ENCODE assay signal across 33 mouse cellular contexts in the genomic region with DNA sequence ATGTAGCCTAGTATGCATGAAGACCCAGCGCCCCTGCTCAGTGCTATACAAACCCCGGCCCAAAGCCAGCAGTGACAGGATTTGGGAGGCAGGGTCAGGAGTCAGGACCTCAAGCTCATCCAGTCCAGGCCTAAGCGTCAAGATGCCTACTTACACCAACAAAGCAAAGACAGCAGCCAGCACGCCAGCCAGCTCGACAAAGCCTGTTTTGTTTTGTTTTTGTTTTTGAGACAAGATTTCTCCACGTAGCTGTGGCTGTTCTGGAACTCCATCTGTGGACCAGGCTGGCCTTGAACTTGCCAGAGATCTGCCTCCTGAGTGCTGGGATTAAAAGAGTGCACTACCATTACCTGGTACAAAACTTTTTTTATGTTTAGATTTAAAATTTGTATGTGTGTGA. TPM values are rescaled to one million over a fixed set of nuclear protein-coding genes. Genes with fewer than 3 reads are reported as not detected.
"Had no signal": no experiment of that assay in that cellular context is flagged by ENCODE, and none has a peak within 500 bp of the region (broad histone marks: within the 10 kb centered on the region; RNA-seq: fewer than 3 reads in every experiment).

No protein-coding gene starts in this region.

- H3K9ac ChIP-seq: limb, embryonic 12.5 days; limb, embryonic 13.5 days; limb, embryonic 15.5 days; liver, embryonic 12.5 days; liver, embryonic 13.5 days; liver, embryonic 14.5 days; liver, embryonic 15.5 days; liver, postnatal 0 days; lung, embryonic 14.5 days; lung, embryonic 15.5 days; midbrain, embryonic 12.5 days; midbrain, embryonic 15.5 days; neural tube, embryonic 12.5 days had no signal

- H3K4me3 ChIP-seq: left cerebral cortex, adult 2 months; limb, embryonic 10.5 days; limb, embryonic 12.5 days; limb, embryonic 13.5 days; limb, embryonic 15.5 days; liver, embryonic 12.5 days; liver, embryonic 13.5 days; liver, embryonic 15.5 days; lung, embryonic 15.5 days; megakaryocyte, embryonic 14.5 days; midbrain, embryonic 10.5 days; midbrain, embryonic 12.5 days; midbrain, embryonic 15.5 days; myocyte; neural tube, embryonic 12.5 days had no signal

- H3K4me2 ChIP-seq: limb, embryonic 12.5 days; limb, embryonic 13.5 days; limb, embryonic 15.5 days; liver, embryonic 11.5 days; liver, embryonic 12.5 days; liver, embryonic 13.5 days; liver, embryonic 15.5 days; lung, embryonic 14.5 days; lung, embryonic 15.5 days; midbrain, embryonic 12.5 days; midbrain, embryonic 15.5 days; neural tube, embryonic 12.5 days had no signal

- H3K27ac ChIP-seq: left cerebral cortex, adult 2 months; limb, embryonic 10.5 days; limb, embryonic 12.5 days; limb, embryonic 13.5 days; limb, embryonic 15.5 days; liver, embryonic 12.5 days; liver, embryonic 13.5 days; liver, embryonic 14.5 days; liver, embryonic 15.5 days; lung, embryonic 15.5 days; macrophage; midbrain, embryonic 10.5 days; midbrain, embryonic 12.5 days; midbrain, embryonic 15.5 days; neural tube, embryonic 12.5 days had no signal

- DNase-seq: left cerebral cortex, postnatal 4 days; liver; liver, embryonic 13.5 days; liver, postnatal 0 days; lung, adult 18-20 months; lung, adult 2 months; lung, embryonic 14.5 days; lung, postnatal 10 days; lung, postnatal 14 days; lung, postnatal 36 days; lung, postnatal 4 days; midbrain, embryonic 14.5 days had no signal

- H3K9me3 ChIP-seq: limb, embryonic 10.5 days; limb, embryonic 12.5 days; limb, embryonic 13.5 days; limb, embryonic 15.5 days; liver, embryonic 12.5 days; liver, embryonic 13.5 days; liver, embryonic 15.5 days; lung, embryonic 15.5 days; megakaryocyte, embryonic 14.5 days; midbrain, embryonic 10.5 days; midbrain, embryonic 12.5 days; midbrain, embryonic 15.5 days; neural tube, embryonic 12.5 days had no signal

- H3K27me3 ChIP-seq: limb, embryonic 12.5 days; limb, embryonic 13.5 days; limb, embryonic 15.5 days; liver, embryonic 12.5 days; liver, embryonic 13.5 days; liver, embryonic 15.5 days; lung, embryonic 15.5 days; megakaryocyte, embryonic 14.5 days; midbrain, embryonic 12.5 days; midbrain, embryonic 15.5 days; neural tube, embryonic 12.5 days had no signal

- ATAC-seq: liver, embryonic 12.5 days; liver, postnatal 0 days; lung, postnatal 0 days; midbrain, embryonic 15.5 days; midbrain, embryonic 16.5 days had no signal

RNA-seq across cellular contexts. Expression of gene Adnp, which starts 16.4 kb away (rescaled TPM):
- total RNA-seq: monocyte, adult 5-6 weeks had no signal

RNA-seq across cellular contexts. Expression of gene Kcng1, which starts 58.2 kb away (rescaled TPM):
- total RNA-seq: liver, adult 2 months; monocyte, adult 5-6 weeks had no signal
- polyA plus RNA-seq: liver, adult 2 months; macrophage; myocyte had no signal
